Mouse (Mus musculus) liver, embryonic 15.5 days (tissue): ENCODE measurements at regions not wholly inside any gene's neighbourhood (a gene's known extent, or its start where the extent isn't known, plus 50 kb on each side); places are given as distances from the start of the nearest gene placed in this dataset.

ENCODE experiments used
- ATAC-seq: fragments of 200-750 bp; cut with Nextera tagmentation; 2 replicates; pipeline ENCODE4 v1.8.0; 2017; ENCODE audit warnings: moderate number of reproducible peaks, mild to moderate bottlenecking, moderate library complexity; ENCODE audit not compliant: insufficient read depth
- H3K27ac ChIP-seq: fragments of 300-500 bp; sonication (generic); replicated peaks from 2 replicates; pipeline ENCODE4 v1.5.1; 2015; ENCODE audit warnings: mild to moderate bottlenecking, inconsistent platforms
- H3K27me3 ChIP-seq: fragments of 300-500 bp; sonication (generic); 2 replicates; pipeline ENCODE4 v1.6.1; 2015; ENCODE audit warnings: mild to moderate bottlenecking, inconsistent platforms
- H3K36me3 ChIP-seq: fragments of 300-500 bp; sonication (generic); replicated peaks from 2 replicates; pipeline ENCODE4 v1.6.1; 2015; ENCODE audit warnings: moderate library complexity, mild to moderate bottlenecking, inconsistent platforms
- H3K4me1 ChIP-seq: fragments of 300-500 bp; sonication (generic); replicated peaks from 2 replicates; pipeline ENCODE4 v1.6.1; 2015; ENCODE audit warnings: inconsistent platforms
- H3K4me2 ChIP-seq: fragments of 300-500 bp; sonication (generic); 2 replicates; pipeline ENCODE4 v1.6.1; 2015; ENCODE audit warnings: moderate library complexity, mild to moderate bottlenecking, inconsistent platforms
- H3K4me3 ChIP-seq: fragments of 300-500 bp; sonication (generic); replicated peaks from 2 replicates; pipeline ENCODE4 v1.5.1; 2015; ENCODE audit warnings: mild to moderate bottlenecking, inconsistent platforms
- H3K9ac ChIP-seq: fragments of 300-500 bp; sonication (generic); 2 replicates; pipeline ENCODE4 v1.6.1; 2015; ENCODE audit warnings: moderate library complexity, mild to moderate bottlenecking, inconsistent platforms
- H3K9me3 ChIP-seq: fragments of 300-500 bp; sonication (generic); replicated peaks from 2 replicates; pipeline ENCODE4 v1.6.1; 2016; ENCODE audit warnings: inconsistent platforms
- WGBS: fragments of 180-500 bp; shearing (Covaris S2); methylation state at CpG from one replicate; pipeline ENCODE4 v1.1.7; 2015; ENCODE audit warnings: mixed read lengths; ENCODE audit not compliant: insufficient replicate concordance; 5-methylcytosine and 5-hydroxymethylcytosine counted together

- no peaks in the 10 kb centered on the region for H3K4me1 ChIP-seq
- ATAC-seq = no peak
- no peak overlapping the region for H3K9ac ChIP-seq
- H3K27me3 ChIP-seq = no peaks in the 10 kb centered on the region
- H3K4me3 ChIP-seq = no peak overlapping the region
- H3K9me3 ChIP-seq = no peaks in the 10 kb centered on the region
- H3K4me2 ChIP-seq = no peak overlapping the region
- no peak overlapping the region for H3K27ac ChIP-seq
- 65% methylated on average over 2 of the region's 2 CpGs for WGBS
- H3K36me3 ChIP-seq = no peaks in the 10 kb centered on the region
Observed at GRCm38 (mm10) chr10:17077580-17077979, 645.4 kb upstream of the Cited2 start.

DNA sequence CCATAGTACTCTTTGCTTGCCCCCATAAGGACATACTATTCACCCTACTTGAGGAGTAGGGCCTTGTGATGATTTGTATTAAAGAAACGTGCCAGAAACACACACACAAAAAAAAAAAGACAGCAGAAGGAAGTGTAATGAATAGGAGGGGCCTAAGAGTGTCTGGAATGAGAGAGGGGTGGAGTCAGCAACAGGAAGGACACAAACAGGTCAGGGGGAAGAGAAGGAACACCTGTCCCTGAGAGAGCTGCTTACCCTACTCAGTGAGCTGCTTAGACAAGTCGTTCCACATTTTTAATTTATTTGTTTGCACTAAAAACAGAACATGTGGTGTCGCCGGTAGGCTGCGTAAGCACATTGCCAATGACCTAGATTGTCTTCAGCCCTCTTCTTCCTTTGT, 642.2 kb upstream of the Cited2 start:
- Histone ChIP-seq H3K9me3 (no peaks in the 10 kb centered on the region), H3K4me2 (no peak overlapping the region), H3K36me3 (no peaks in the 10 kb centered on the region), H3K9ac (no peak overlapping the region), H3K4me3 (no peak overlapping the region), H3K27ac (no peak overlapping the region), H3K27me3 (no peaks in the 10 kb centered on the region), H3K4me1 (no peaks in the 10 kb centered on the region)
- 54% methylated on average over 5 of the region's 5 CpGs for WGBS
- ATAC-seq = no peak

DNA sequence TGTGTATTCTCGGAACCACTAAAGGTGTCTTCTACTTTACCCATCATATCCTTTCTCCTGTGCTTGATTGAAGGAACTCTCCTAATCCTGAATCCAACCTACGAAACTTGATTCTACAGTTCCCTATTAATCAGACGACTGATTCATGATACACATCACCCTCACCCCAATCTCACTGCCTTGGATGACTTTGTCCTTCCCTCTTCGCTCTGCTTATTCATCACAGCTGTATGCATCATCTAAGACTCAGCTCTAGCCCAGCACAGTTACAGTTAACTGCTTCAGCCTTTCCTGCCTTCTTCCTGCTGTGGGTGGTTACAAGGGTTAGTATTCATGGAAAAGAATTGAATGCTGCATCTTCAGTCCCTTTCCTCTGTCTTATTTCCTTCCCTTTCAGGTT, 640.1 kb upstream of the Cited2 start:
- no peaks in the 10 kb centered on the region for H3K36me3 ChIP-seq
- H3K9me3 ChIP-seq = no peaks in the 10 kb centered on the region
- no peak overlapping the region for H3K27ac ChIP-seq
- no peak overlapping the region for H3K4me2 ChIP-seq
- H3K27me3 ChIP-seq = no peaks in the 10 kb centered on the region
- no peaks in the 10 kb centered on the region for H3K4me1 ChIP-seq
- H3K4me3 ChIP-seq = no peak overlapping the region
- no peak for ATAC-seq
- no peak overlapping the region for H3K9ac ChIP-seq
- WGBS = 61% methylated on average over 4 of the region's 4 CpGs

GRCm38 (mm10) chr10:17102065-17102464, 621.0 kb upstream of the Cited2 start:
- H3K27me3 ChIP-seq = no peaks in the 10 kb centered on the region
- WGBS = 33% methylated on average over 1 of the region's 1 CpGs
- no peaks in the 10 kb centered on the region for H3K4me1 ChIP-seq
- H3K4me3 ChIP-seq = no peak overlapping the region
- H3K9ac ChIP-seq = no peak overlapping the region
- no peaks in the 10 kb centered on the region for H3K9me3 ChIP-seq
- ATAC-seq = no peak
- no peak overlapping the region for H3K4me2 ChIP-seq
- H3K27ac ChIP-seq = no peak overlapping the region
- no peaks in the 10 kb centered on the region for H3K36me3 ChIP-seq

GRCm38 (mm10) chr10:17103416-17103815, 619.6 kb upstream of the Cited2 start:
- Histone ChIP-seq H3K36me3 (no peaks in the 10 kb centered on the region), H3K27me3 (no peaks in the 10 kb centered on the region), H3K27ac (no peak overlapping the region), H3K4me2 (no peak overlapping the region), H3K4me1 (no peaks in the 10 kb centered on the region), H3K9me3 (no peaks in the 10 kb centered on the region), H3K4me3 (no peak overlapping the region), H3K9ac (no peak overlapping the region)
- WGBS = 60% methylated on average over 2 of the region's 2 CpGs
- no peak for ATAC-seq

- Histone ChIP-seq H3K36me3 (no peaks in the 10 kb centered on the region), H3K27me3 (no peaks in the 10 kb centered on the region), H3K27ac (no peak overlapping the region), H3K4me3 (no peak overlapping the region), H3K4me1 (no peaks in the 10 kb centered on the region), H3K9ac (no peak overlapping the region), H3K4me2 (no peak overlapping the region), H3K9me3 (no peaks in the 10 kb centered on the region)
- 86% methylated on average over 1 of the region's 1 CpGs for WGBS
- no peak for ATAC-seq
Observed at GRCm38 (mm10) chr10:17106831-17107230, 616.2 kb upstream of the Cited2 start.

DNA sequence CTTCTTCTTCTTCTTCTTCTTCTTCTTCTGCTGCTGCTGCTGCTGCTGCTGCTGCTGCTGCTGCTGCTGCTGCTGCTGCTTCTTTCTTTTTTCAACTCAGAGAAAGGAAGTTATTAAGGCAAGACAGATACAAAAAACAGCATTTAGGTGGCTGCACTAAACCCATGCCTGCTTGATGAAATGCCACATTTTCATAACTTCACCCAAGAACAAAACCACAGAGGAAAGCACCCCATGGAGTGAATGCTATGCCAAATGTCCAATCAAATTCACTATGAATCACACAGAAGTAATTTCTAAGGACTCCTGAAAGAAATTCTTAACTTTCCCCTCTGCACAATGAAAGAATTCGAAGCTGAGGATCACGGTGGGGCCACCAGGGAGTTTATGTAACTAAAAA, 611.9 kb upstream of the Cited2 start:
- 60% methylated on average over 2 of the region's 2 CpGs for WGBS
- no peaks in the 10 kb centered on the region for H3K9me3 ChIP-seq
- H3K4me3 ChIP-seq = no peak overlapping the region
- H3K27ac ChIP-seq = no peak overlapping the region
- no peaks in the 10 kb centered on the region for H3K36me3 ChIP-seq
- no peak overlapping the region for H3K4me2 ChIP-seq
- no peak for ATAC-seq
- no peaks in the 10 kb centered on the region for H3K4me1 ChIP-seq
- H3K27me3 ChIP-seq = no peaks in the 10 kb centered on the region
- no peak overlapping the region for H3K9ac ChIP-seq

DNA sequence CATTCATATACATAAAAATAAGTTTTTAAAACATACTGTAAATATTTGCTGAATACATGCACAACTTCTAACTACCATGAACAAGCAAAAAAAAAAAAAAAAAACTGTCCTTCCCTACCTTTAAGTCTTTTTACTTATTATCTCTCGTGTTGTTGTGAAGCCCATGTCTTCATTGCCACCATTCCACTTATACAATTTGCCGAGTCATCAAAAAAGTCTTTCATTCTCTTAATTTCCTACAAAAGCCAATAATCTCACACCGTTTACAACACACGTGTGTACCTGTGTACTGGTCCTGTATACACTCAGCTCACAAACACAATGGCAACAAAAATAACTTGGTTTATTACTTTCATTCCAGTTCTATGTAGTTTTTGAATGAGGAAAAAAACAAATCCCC, 608.2 kb upstream of the Cited2 start:
- 60% methylated on average over 4 of the region's 4 CpGs for WGBS
- Histone ChIP-seq H3K27ac (no peak overlapping the region), H3K27me3 (no peaks in the 10 kb centered on the region), H3K9ac (no peak overlapping the region), H3K9me3 (no peaks in the 10 kb centered on the region), H3K4me2 (no peak overlapping the region), H3K36me3 (no peaks in the 10 kb centered on the region), H3K4me1 (no peaks in the 10 kb centered on the region), H3K4me3 (no peak overlapping the region)
- ATAC-seq = no peak

- Histone ChIP-seq H3K27ac (no peak overlapping the region), H3K36me3 (no peaks in the 10 kb centered on the region), H3K9me3 (no peaks in the 10 kb centered on the region), H3K27me3 (no peaks in the 10 kb centered on the region), H3K4me2 (no peak overlapping the region), H3K9ac (no peak overlapping the region), H3K4me3 (no peak overlapping the region), H3K4me1 (no peaks in the 10 kb centered on the region)
- ATAC-seq = no peak
- 72% methylated on average over 4 of the region's 4 CpGs for WGBS
Observed at GRCm38 (mm10) chr10:17129391-17130163, 593.4 kb upstream of the Cited2 start.

- H3K27me3 ChIP-seq = no peaks in the 10 kb centered on the region
- H3K4me3 ChIP-seq = no peak overlapping the region
- WGBS = 72% methylated on average over 1 of the region's 1 CpGs
- no peak for ATAC-seq
- no peak overlapping the region for H3K27ac ChIP-seq
- H3K9me3 ChIP-seq = no peaks in the 10 kb centered on the region
- no peaks in the 10 kb centered on the region for H3K4me1 ChIP-seq
- no peaks in the 10 kb centered on the region for H3K36me3 ChIP-seq
- no peak overlapping the region for H3K4me2 ChIP-seq
- no peak overlapping the region for H3K9ac ChIP-seq
Observed at GRCm38 (mm10) chr10:17130661-17131060, 592.4 kb upstream of the Cited2 start.

GRCm38 (mm10) chr10:17131763-17132162, 591.3 kb upstream of the Cited2 start:
- no peaks in the 10 kb centered on the region for H3K27me3 ChIP-seq
- no peak overlapping the region for H3K27ac ChIP-seq
- no peak overlapping the region for H3K9ac ChIP-seq
- no peak overlapping the region for H3K4me2 ChIP-seq
- ATAC-seq = no peak
- WGBS = 49% methylated on average over 4 of the region's 4 CpGs
- no peak overlapping the region for H3K4me3 ChIP-seq
- H3K4me1 ChIP-seq = no peaks in the 10 kb centered on the region
- no peaks in the 10 kb centered on the region for H3K36me3 ChIP-seq
- no peaks in the 10 kb centered on the region for H3K9me3 ChIP-seq

GRCm38 (mm10) chr10:17175385-17175784, 547.6 kb upstream of the Cited2 start:
- H3K4me2 ChIP-seq = no peak overlapping the region
- no peak for ATAC-seq

More at GRCm38 (mm10) chr10:17175385-17175784, 547.6 kb upstream of the Cited2 start:
- H3K27me3 ChIP-seq = no peaks in the 10 kb centered on the region
- H3K4me1 ChIP-seq = no peaks in the 10 kb centered on the region
- WGBS = 55% methylated on average over 3 of the region's 3 CpGs
- no peaks in the 10 kb centered on the region for H3K36me3 ChIP-seq
- no peak overlapping the region for H3K27ac ChIP-seq
- H3K9ac ChIP-seq = no peak overlapping the region
- H3K4me3 ChIP-seq = no peak overlapping the region
- H3K9me3 ChIP-seq = no peaks in the 10 kb centered on the region
